Mouse (Mus musculus): Measurements from ENCODE around the gene Acad11. TPM values are rescaled to one million over a fixed set of nuclear protein-coding genes. Genes with fewer than 3 reads are reported as not detected.

The Acad11 gene
- polyA plus RNA-seq, 1 experiment from 2014 or later = 8.6 TPM

DNA sequence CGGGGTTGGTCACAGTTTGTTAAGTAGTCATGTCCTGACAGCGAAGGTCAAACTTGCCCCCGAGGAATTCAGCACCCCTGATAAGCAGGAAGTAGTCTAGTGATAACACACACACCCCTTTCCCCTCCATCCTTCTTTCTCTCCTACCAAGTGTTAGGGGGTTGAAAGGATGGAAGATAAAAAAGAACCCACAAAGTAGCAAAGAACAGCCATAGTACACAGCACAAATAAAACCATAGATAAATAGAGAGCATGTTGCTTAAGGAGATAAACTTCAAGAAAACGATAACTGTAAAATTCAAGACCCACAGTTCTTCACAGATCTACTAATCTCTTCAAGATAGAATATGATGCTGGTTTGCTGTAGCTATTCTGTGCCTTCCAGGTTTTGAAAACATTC, 7.1 kb downstream of the Acad11 start:
- no peak overlapping the region for H3K27ac ChIP-seq (ENCODE audit: low read depth, low read length)
- WGBS (ENCODE audit: insufficient replicate concordance) = 46% methylated on average over 4 of the region's 4 CpGs
- H3K9me3 ChIP-seq (replicated peaks; ENCODE audit: control insufficient read depth, low read length) = no peaks in the 10 kb centered on the region
- H3K27me3 ChIP-seq (ENCODE audit: control insufficient read depth, insufficient read depth, low read length) = no peaks in the 10 kb centered on the region
- no peak overlapping the region for H3K9ac ChIP-seq (ENCODE audit: low read depth, low read length)
- no peak for ATAC-seq (replicated peaks; ENCODE audit: insufficient number of reproducible peaks, low FRiP score, low TSS enrichment)
- no peak overlapping the region for H3K4me2 ChIP-seq
- H3K4me3 ChIP-seq (ENCODE audit: low read depth, low read length) = no peak overlapping the region
- no peaks in the 10 kb centered on the region for H3K36me3 ChIP-seq (ENCODE audit: control insufficient read depth, insufficient read depth, low read length)
- H3K4me1 ChIP-seq (ENCODE audit: control insufficient read depth, insufficient read depth, low read length) = no peaks in the 10 kb centered on the region

DNA sequence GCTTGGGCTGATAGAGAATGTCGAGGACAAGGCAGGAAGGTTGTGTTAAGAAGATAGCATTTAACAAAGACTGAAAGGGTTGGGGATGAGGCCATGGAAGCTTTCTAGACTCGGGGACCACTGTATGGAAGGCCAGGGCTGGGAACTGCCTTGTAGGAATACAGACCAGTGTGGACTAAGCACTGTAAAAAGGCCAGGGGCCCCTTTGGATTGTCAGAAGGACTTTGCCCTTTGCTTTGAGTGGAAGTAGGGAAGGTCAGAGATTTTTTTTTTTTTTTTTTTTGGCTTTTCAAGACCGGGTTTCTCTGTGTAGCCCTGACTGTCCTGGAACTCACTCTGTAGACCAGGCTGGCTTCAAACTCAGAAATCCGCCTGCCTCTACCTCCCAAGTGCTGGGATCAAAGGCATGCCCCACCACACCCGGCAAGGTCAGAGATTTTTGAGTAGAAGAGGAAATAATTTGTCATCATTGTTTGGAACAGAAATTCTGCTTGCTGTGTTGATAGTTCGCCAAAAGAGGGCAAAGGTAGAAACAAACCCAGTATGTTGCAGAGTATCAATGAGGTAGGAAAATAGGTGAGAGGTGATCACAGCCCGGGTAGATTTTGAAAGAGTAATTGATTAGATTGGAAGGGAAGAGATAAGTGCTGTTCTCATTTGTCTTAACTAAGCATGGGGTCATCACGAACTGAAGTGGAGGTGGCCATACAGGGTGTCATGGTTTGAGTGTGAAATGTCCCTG, 7.9 kb downstream of the Acad11 start:
- H3K27me3 ChIP-seq (ENCODE audit: control insufficient read depth, insufficient read depth, low read length) = no peaks in the 10 kb centered on the region
- no peaks in the 10 kb centered on the region for H3K9me3 ChIP-seq (replicated peaks; ENCODE audit: control insufficient read depth, low read length)
- no peak overlapping the region for H3K4me2 ChIP-seq
- ATAC-seq (replicated peaks; ENCODE audit: insufficient number of reproducible peaks, low FRiP score, low TSS enrichment) = no peak
- no peaks in the 10 kb centered on the region for H3K36me3 ChIP-seq (ENCODE audit: control insufficient read depth, insufficient read depth, low read length)
- 70% methylated on average over 8 of the region's 8 CpGs for WGBS (ENCODE audit: insufficient replicate concordance)
- no peaks in the 10 kb centered on the region for H3K4me1 ChIP-seq (ENCODE audit: control insufficient read depth, insufficient read depth, low read length)
- no peak overlapping the region for H3K4me3 ChIP-seq (ENCODE audit: low read depth, low read length)
- no peak overlapping the region for H3K9ac ChIP-seq (ENCODE audit: low read depth, low read length)
- no peak overlapping the region for H3K27ac ChIP-seq (ENCODE audit: low read depth, low read length)

DNA sequence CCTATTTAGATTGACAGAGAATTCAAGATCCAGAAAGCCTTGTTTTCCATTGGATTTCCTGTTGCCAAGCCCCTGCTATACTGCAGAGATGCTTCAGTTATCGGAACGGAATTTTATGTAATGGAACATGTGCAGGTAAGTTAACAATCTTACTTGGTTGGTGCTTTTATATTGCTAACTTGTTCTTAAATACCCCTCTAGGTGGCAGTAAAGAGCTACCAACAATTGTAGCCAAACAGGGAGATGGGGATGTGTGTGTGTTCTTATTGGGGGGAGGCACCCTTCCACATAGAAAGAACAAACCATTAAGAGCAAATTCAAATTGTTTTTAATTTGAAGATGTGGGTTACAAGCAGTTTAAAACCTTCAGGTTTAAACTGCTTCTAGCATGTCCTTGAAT, 12.6 kb downstream of the Acad11 start:
- no peaks in the 10 kb centered on the region for H3K27me3 ChIP-seq (ENCODE audit: control insufficient read depth, insufficient read depth, low read length)
- H3K4me2 ChIP-seq = no peak overlapping the region
- no peaks in the 10 kb centered on the region for H3K4me1 ChIP-seq (ENCODE audit: control insufficient read depth, insufficient read depth, low read length)
- no peaks in the 10 kb centered on the region for H3K9me3 ChIP-seq (replicated peaks; ENCODE audit: control insufficient read depth, low read length)
- no peak overlapping the region for H3K27ac ChIP-seq (ENCODE audit: low read depth, low read length)
- no peak overlapping the region for H3K9ac ChIP-seq (ENCODE audit: low read depth, low read length)
- H3K4me3 ChIP-seq (ENCODE audit: low read depth, low read length) = no peak overlapping the region
- 68% methylated on average over 2 of the region's 2 CpGs for WGBS (ENCODE audit: insufficient replicate concordance)
- no peaks in the 10 kb centered on the region for H3K36me3 ChIP-seq (ENCODE audit: control insufficient read depth, insufficient read depth, low read length)
- no peak for ATAC-seq (replicated peaks; ENCODE audit: insufficient number of reproducible peaks, low FRiP score, low TSS enrichment)

DNA sequence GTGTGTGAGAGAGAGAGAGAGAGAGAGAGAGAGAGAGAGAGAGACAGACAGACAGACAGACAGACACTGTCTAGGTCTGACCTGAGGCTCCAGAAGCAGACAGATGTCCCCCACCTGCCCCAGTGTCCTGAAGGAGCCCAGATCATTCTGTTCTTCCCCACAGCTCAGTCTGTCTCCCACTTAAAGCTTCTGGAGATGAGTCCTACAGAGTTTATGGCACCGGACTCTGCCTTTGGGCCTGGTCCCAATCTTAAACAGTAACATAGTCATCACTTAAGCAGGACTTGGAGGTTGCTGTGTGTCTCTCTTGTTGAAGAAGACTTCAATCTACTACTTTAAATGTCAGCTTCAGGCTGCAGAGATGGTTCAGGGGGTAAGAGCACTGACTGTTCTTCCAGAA, 15.6 kb downstream of the Acad11 start:
- Histone ChIP-seq H3K4me2 (no peak overlapping the region), H3K36me3 (ENCODE audit: control insufficient read depth, insufficient read depth, low read length) (no peaks in the 10 kb centered on the region), H3K4me1 (ENCODE audit: control insufficient read depth, insufficient read depth, low read length) (no peaks in the 10 kb centered on the region), H3K9ac (ENCODE audit: low read depth, low read length) (no peak overlapping the region), H3K27me3 (ENCODE audit: control insufficient read depth, insufficient read depth, low read length) (no peaks in the 10 kb centered on the region), H3K9me3 (replicated peaks; ENCODE audit: control insufficient read depth, low read length) (no peaks in the 10 kb centered on the region), H3K27ac (ENCODE audit: low read depth, low read length) (no peak overlapping the region), H3K4me3 (ENCODE audit: low read depth, low read length) (no peak overlapping the region)
- ATAC-seq (replicated peaks; ENCODE audit: insufficient number of reproducible peaks, low FRiP score, low TSS enrichment) = no peak
- WGBS (ENCODE audit: insufficient replicate concordance) = 96% methylated on average over 1 of the region's 1 CpGs

DNA sequence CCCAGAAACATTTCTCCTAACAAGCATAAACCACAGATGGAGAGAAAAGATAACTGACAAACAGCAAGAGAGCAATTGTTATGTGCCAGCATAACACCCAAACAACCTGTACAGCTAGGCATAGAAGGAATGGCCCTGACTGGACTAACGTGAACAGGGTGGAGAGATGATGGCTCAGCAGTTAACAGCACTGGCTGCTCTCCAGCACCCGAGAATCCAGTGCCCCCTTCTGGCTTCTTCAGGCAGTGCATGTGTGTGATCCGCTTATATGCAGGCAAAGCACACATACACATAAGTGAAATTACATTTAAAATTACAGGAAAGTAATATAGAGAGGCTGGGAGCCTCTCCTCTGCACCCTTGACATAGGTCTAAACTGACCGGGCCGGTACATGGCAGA, 16.2 kb downstream of the Acad11 start:
- H3K36me3 ChIP-seq (ENCODE audit: control insufficient read depth, insufficient read depth, low read length) = no peaks in the 10 kb centered on the region
- no peak for ATAC-seq (replicated peaks; ENCODE audit: insufficient number of reproducible peaks, low FRiP score, low TSS enrichment)
- WGBS (ENCODE audit: insufficient replicate concordance) = 56% methylated on average over 5 of the region's 5 CpGs
- H3K9me3 ChIP-seq (replicated peaks; ENCODE audit: control insufficient read depth, low read length) = no peaks in the 10 kb centered on the region
- H3K9ac ChIP-seq (ENCODE audit: low read depth, low read length) = no peak overlapping the region
- no peaks in the 10 kb centered on the region for H3K4me1 ChIP-seq (ENCODE audit: control insufficient read depth, insufficient read depth, low read length)
- no peak overlapping the region for H3K4me3 ChIP-seq (ENCODE audit: low read depth, low read length)
- H3K27me3 ChIP-seq (ENCODE audit: control insufficient read depth, insufficient read depth, low read length) = no peaks in the 10 kb centered on the region
- no peak overlapping the region for H3K4me2 ChIP-seq
- no peak overlapping the region for H3K27ac ChIP-seq (ENCODE audit: low read depth, low read length)

DNA sequence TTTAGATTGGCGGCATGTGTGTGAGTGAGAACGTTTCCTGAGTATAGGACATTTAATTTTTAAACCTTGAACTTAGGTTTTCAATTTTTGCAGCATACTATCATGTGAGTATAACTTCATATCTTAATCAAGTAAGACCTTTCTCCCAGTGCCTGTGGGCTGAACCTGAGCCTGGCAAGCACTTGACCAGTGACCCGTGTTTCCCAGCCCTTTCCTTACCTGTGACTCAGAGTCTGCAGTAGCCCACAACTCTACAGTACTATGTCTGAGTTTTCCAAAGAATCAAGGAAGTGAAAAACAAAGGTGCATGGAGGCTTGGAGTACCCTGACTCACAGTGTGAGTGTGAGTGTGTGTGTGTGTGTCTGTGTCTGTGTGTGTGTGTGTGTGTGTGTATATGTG, 16.9 kb downstream of the Acad11 start:
- WGBS (ENCODE audit: insufficient replicate concordance) = 71% methylated on average over 3 of the region's 3 CpGs
- H3K4me1 ChIP-seq (ENCODE audit: control insufficient read depth, insufficient read depth, low read length) = no peaks in the 10 kb centered on the region
- H3K27me3 ChIP-seq (ENCODE audit: control insufficient read depth, insufficient read depth, low read length) = no peaks in the 10 kb centered on the region
- no peak for ATAC-seq (replicated peaks; ENCODE audit: insufficient number of reproducible peaks, low FRiP score, low TSS enrichment)
- no peaks in the 10 kb centered on the region for H3K36me3 ChIP-seq (ENCODE audit: control insufficient read depth, insufficient read depth, low read length)
- no peak overlapping the region for H3K4me3 ChIP-seq (ENCODE audit: low read depth, low read length)
- H3K27ac ChIP-seq (ENCODE audit: low read depth, low read length) = no peak overlapping the region
- no peak overlapping the region for H3K9ac ChIP-seq (ENCODE audit: low read depth, low read length)
- no peak overlapping the region for H3K4me2 ChIP-seq
- H3K9me3 ChIP-seq (replicated peaks; ENCODE audit: control insufficient read depth, low read length) = no peaks in the 10 kb centered on the region

DNA sequence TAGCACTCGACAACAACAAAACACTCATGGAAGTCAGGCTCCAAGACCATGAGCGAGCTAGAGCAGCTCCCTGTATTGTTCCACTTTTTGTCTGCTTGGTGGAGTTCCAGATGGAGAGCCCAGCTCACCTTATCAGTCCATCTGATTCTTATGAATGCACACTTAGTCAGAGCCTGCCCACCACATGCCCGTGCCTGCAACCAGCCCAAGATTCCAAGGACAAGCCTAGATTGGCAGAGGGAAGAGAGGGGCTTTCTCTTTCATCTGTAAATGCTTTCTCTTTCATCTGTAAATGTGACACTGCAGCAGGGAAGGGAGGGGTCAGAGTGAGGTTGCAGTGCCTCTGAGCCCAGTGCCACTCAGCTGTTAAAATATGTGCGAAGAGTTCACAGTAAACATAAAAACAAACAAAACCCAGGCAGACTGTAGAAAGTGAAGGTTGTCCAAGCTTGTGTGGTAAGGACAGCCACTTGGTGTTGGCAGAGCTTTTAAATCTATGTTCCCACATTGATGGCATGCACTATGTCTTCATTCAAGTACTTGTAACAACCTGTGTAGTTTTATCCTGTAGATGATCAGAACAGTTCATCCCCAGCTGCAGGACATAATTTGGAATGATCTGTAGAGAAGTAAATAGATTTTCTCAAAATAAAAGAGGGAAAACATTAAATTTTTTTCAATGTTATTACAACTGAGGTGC, 22.7 kb downstream of the Acad11 start:
- Histone ChIP-seq H3K27ac (ENCODE audit: low read depth, low read length) (no peak overlapping the region), H3K4me1 (ENCODE audit: control insufficient read depth, insufficient read depth, low read length) (no peaks in the 10 kb centered on the region), H3K27me3 (ENCODE audit: control insufficient read depth, insufficient read depth, low read length) (no peaks in the 10 kb centered on the region), H3K4me2 (no peak overlapping the region), H3K9ac (ENCODE audit: low read depth, low read length) (no peak overlapping the region), H3K36me3 (ENCODE audit: control insufficient read depth, insufficient read depth, low read length) (no peaks in the 10 kb centered on the region), H3K9me3 (replicated peaks; ENCODE audit: control insufficient read depth, low read length) (no peaks in the 10 kb centered on the region), H3K4me3 (ENCODE audit: low read depth, low read length) (no peak overlapping the region)
- WGBS (ENCODE audit: insufficient replicate concordance) = 64% methylated on average over 4 of the region's 4 CpGs
- no peak for ATAC-seq (replicated peaks; ENCODE audit: insufficient number of reproducible peaks, low FRiP score, low TSS enrichment)

DNA sequence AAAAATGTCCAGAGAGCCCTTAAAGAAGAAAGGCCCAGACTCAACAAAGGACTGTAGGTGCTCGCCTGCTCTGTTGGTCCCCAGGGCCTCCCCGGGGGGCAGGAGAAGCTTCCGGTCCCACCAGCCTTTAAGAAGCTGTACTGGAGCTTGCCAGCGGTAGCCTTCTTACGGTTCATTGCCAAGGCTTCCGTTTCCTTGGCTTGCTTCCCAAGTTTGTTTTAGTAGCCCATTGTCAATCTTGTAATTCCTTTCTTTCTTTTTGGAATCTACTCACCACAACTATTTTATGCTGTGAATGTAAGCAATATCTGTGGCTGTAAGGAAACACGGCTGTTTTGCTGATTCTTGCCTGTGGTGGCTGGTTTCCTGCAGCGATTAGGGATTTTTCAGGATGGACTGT, 25.4 kb downstream of the Acad11 start:
- no peak overlapping the region for H3K4me3 ChIP-seq (ENCODE audit: low read depth, low read length)

DNA sequence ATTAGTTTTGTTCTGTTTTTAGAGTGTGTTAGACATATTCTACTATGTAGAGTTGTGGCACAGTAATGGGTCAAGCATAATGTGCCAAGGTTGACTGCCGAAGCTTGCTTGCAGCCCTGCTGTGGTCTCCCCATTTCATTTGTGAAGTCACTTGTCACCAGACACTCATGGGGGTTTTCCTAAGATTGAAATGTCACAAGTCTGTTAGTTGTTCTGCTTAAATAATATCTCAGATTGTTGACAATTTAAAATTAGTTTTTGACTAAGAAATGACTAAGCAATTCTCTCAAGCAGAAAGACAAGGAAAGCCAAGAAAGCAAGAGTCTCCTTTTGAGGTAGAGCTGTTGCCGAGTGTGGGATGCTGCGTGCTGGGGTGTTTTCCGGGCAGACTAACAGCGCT, 29.8 kb downstream of the Acad11 start:
- WGBS (ENCODE audit: insufficient replicate concordance) = 90% methylated on average over 5 of the region's 5 CpGs
- no peak overlapping the region for H3K4me2 ChIP-seq
- ATAC-seq (replicated peaks; ENCODE audit: insufficient number of reproducible peaks, low FRiP score, low TSS enrichment) = no peak
- H3K27ac ChIP-seq (ENCODE audit: low read depth, low read length) = no peak overlapping the region
- no peaks in the 10 kb centered on the region for H3K27me3 ChIP-seq (ENCODE audit: control insufficient read depth, insufficient read depth, low read length)
- no peaks in the 10 kb centered on the region for H3K9me3 ChIP-seq (replicated peaks; ENCODE audit: control insufficient read depth, low read length)
- no peaks in the 10 kb centered on the region for H3K4me1 ChIP-seq (ENCODE audit: control insufficient read depth, insufficient read depth, low read length)
- H3K36me3 ChIP-seq (ENCODE audit: control insufficient read depth, insufficient read depth, low read length) = no peaks in the 10 kb centered on the region
- H3K9ac ChIP-seq (ENCODE audit: low read depth, low read length) = no peak overlapping the region
- H3K4me3 ChIP-seq (ENCODE audit: low read depth, low read length) = no peak overlapping the region

More for the DNA sequence above, 25.4 kb downstream of the Acad11 start:
- Histone ChIP-seq H3K9me3 (replicated peaks; ENCODE audit: control insufficient read depth, low read length) (no peaks in the 10 kb centered on the region), H3K27ac (ENCODE audit: low read depth, low read length) (peak overlapping the region; percentile 46), H3K4me1 (ENCODE audit: control insufficient read depth, insufficient read depth, low read length) (no peaks in the 10 kb centered on the region), H3K27me3 (ENCODE audit: control insufficient read depth, insufficient read depth, low read length) (no peaks in the 10 kb centered on the region), H3K4me2 (no peak overlapping the region), H3K9ac (ENCODE audit: low read depth, low read length) (no peak overlapping the region), H3K36me3 (ENCODE audit: control insufficient read depth, insufficient read depth, low read length) (no peaks in the 10 kb centered on the region)
- ATAC-seq (replicated peaks; ENCODE audit: insufficient number of reproducible peaks, low FRiP score, low TSS enrichment) = no peak
- WGBS (ENCODE audit: insufficient replicate concordance) = 76% methylated on average over 8 of the region's 8 CpGs

All from heart, embryonic 11.5 days (tissue).